Mouse (Mus musculus) layer of hippocampus, adult 6 months (tissue): Measurements from ENCODE around the gene Klhl29. TPM values are rescaled to one million over a fixed set of nuclear protein-coding genes. Genes with fewer than 3 reads are reported as not detected.

ENCODE experiments used
- long read RNA-seq, 2 experiments: library from polyadenylated mRNA; unstranded; transcript quantifications; one replicate each; pipeline ENCODE4 v2.0.0; 2019 to 2020
- polyA plus RNA-seq: library from polyadenylated mRNA; unstranded; fragments of <200 nt; fragmentation: Nextera tagmentation; gene quantifications from 2 replicates; pipeline ENCODE4 v1.2.3, GENCODE M21; 2021

Gene Klhl29
- polyA plus RNA-seq, result 1.3 and 2.0 TPM in 2 replicates
- long read RNA-seq, experiment 1, partial matches to known transcripts, result 0 of 9 reads
- long read RNA-seq, experiment 1, other reads (novel, unspliced or antisense), result 9 of 9 reads
- long read RNA-seq, experiment 2, partial matches to known transcripts, result 0 of 19 reads
- long read RNA-seq, experiment 2, other reads (novel, unspliced or antisense), result 19 of 19 reads

GRCm38 (mm10) chr12:5375616-5376461, at the start of gene Klhl29:
TSS of gene Klhl29 (minus strand) at chr12:5375682.

